Mouse (Mus musculus): Measurements from ENCODE around the gene Tango2. TPM values are rescaled to one million over a fixed set of nuclear protein-coding genes. Genes with fewer than 3 reads are reported as not detected.

The Tango2 gene
- total and polyA plus RNA-seq, 3 experiments = 3.8 to 10.8 (median 9.6) TPM

- dilution Hi-C loops (cut with MboI; ENCODE audit: extremely low pct_ligation_motif_present, extremely low pct_unique_long_range_greater_than_20kb, low sequenced_read_pairs) = no loop called here
- H3K4me3 ChIP-seq (replicated peaks in 1 of 3; ENCODE audit: low read depth in 2 of 3, low read length in 2 of 3, poor library complexity in 1 of 3) = no peak overlapping the region
- H3K79me2 ChIP-seq (replicated peaks; ENCODE audit: control insufficient read depth, extremely low read depth, insufficient read depth, poor library complexity, severe bottlenecking) = no peaks in the 10 kb centered on the region
- H3K4me2 ChIP-seq (ENCODE audit: insufficient read depth, low read depth, poor library complexity, severe bottlenecking) = no peak overlapping the region
- TF ChIP-seq GABPA (IDR thresholded peaks at IDR 0.05; ENCODE audit: insufficient replicate concordance, low read depth, low read length) = no peak
- TF ChIP-seq CTCF (conservative IDR thresholded peaks at IDR 0.05 in 1 of 2, IDR thresholded peaks at IDR 0.05 in 1 of 2; ENCODE audit: low read depth in 2 of 2, low read length in 2 of 2) = no peak
- no peak for TF ChIP-seq MEF2A (IDR thresholded peaks at IDR 0.05; ENCODE audit: borderline replicate concordance, low read depth, low read length)
- TF ChIP-seq E2F4 (IDR thresholded peaks at IDR 0.05; ENCODE audit: insufficient replicate concordance, low read depth, low read length) = no peak
- TF ChIP-seq CHD2 (IDR thresholded peaks at IDR 0.05; ENCODE audit: low read length) = no peak
- TF ChIP-seq USF1 (IDR thresholded peaks at IDR 0.05; ENCODE audit: low read depth, low read length) = no peak
- no peaks in the 10 kb centered on the region for H3K9me3 ChIP-seq (replicated peaks; ENCODE audit: low read length)
- peaks cover 0 to 4% of the 10 kb centered on the region in 2 experiments; a peak in 1 of 4 replicates for H3K4me1 ChIP-seq (ENCODE audit: control insufficient read depth in 1 of 2, insufficient read depth in 2 of 2)
- no peak overlapping the region for H3K9ac ChIP-seq (ENCODE audit: insufficient read depth, low read depth)
- no peak for DNase-seq (ENCODE audit: extremely low read depth)
- in situ Hi-C loops (cut with MboI; ENCODE audit: low pct_ligation_motif_present, low pct_unique_long_range_greater_than_20kb, low sequenced_read_pairs) = no loop called here
- no peaks in the 10 kb centered on the region for H3K27me3 ChIP-seq (replicated peaks)
- H3K36me3 ChIP-seq (replicated peaks in 1 of 2; ENCODE audit: control insufficient read depth in 1 of 2, insufficient read depth in 1 of 2, low read length in 1 of 2) = peaks cover 4 to 18% of the 10 kb centered on the region in 2 experiments
- no peak overlapping the region for H3K27ac ChIP-seq (ENCODE audit: insufficient read depth, low read depth)
Measured at GRCm38 (mm10) chr16:18335981-18336380, 11.9 kb downstream of the Tango2 start.

- H3K36me3 ChIP-seq (replicated peaks in 1 of 2; ENCODE audit: control insufficient read depth in 1 of 2, insufficient read depth in 1 of 2, low read length in 1 of 2) = peaks cover 4 to 18% of the 10 kb centered on the region in 2 experiments
- TF ChIP-seq JUND (conservative IDR thresholded peaks at IDR 0.05; ENCODE audit: low read depth, low read length) (no peak), MEF2A (IDR thresholded peaks at IDR 0.05; ENCODE audit: borderline replicate concordance, low read depth, low read length) (no peak), MAZ (IDR thresholded peaks at IDR 0.05; ENCODE audit: low read depth, low read length) (no peak), KAT2A (IDR thresholded peaks at IDR 0.05; ENCODE audit: insufficient replicate concordance, low read length) (no peak), TCF12 (IDR thresholded peaks at IDR 0.05; ENCODE audit: low read depth, low read length) (no peak), E2F4 (IDR thresholded peaks at IDR 0.05; ENCODE audit: insufficient replicate concordance, low read depth, low read length) (no peak), MAFK (IDR thresholded peaks at IDR 0.05; ENCODE audit: insufficient replicate concordance, low read length) (no peak), GABPA (IDR thresholded peaks at IDR 0.05; ENCODE audit: insufficient replicate concordance, low read depth, low read length) (no peak), BHLHE40 (IDR thresholded peaks at IDR 0.05; ENCODE audit: low read depth, low read length) (no peak)
- no peaks in the 10 kb centered on the region for H3K79me2 ChIP-seq (replicated peaks; ENCODE audit: control insufficient read depth, extremely low read depth, insufficient read depth, poor library complexity, severe bottlenecking)
- no peak overlapping the region for H3K4me3 ChIP-seq (replicated peaks in 1 of 3; ENCODE audit: low read depth in 2 of 3, low read length in 2 of 3, poor library complexity in 1 of 3)
- no peaks in the 10 kb centered on the region for H3K9me3 ChIP-seq (replicated peaks; ENCODE audit: low read length)
- H3K9ac ChIP-seq (ENCODE audit: insufficient read depth, low read depth) = no peak overlapping the region
- in situ Hi-C loops (cut with MboI; ENCODE audit: low pct_ligation_motif_present, low pct_unique_long_range_greater_than_20kb, low sequenced_read_pairs) = no loop called here
- H3K4me2 ChIP-seq (ENCODE audit: insufficient read depth, low read depth, poor library complexity, severe bottlenecking) = no peak overlapping the region
- dilution Hi-C loops (cut with MboI; ENCODE audit: extremely low pct_ligation_motif_present, extremely low pct_unique_long_range_greater_than_20kb, low sequenced_read_pairs) = no loop called here
- no peak for DNase-seq (ENCODE audit: extremely low read depth)
- H3K27me3 ChIP-seq (replicated peaks) = no peaks in the 10 kb centered on the region
- H3K27ac ChIP-seq (ENCODE audit: insufficient read depth, low read depth) = no peak overlapping the region
- H3K4me1 ChIP-seq (ENCODE audit: control insufficient read depth in 1 of 2, insufficient read depth in 2 of 2) = peaks cover 0 to 4% of the 10 kb centered on the region in 2 experiments; a peak in 1 of 4 replicates
Measured at GRCm38 (mm10) chr16:18333976-18334375, 13.9 kb downstream of the Tango2 start.

DNA sequence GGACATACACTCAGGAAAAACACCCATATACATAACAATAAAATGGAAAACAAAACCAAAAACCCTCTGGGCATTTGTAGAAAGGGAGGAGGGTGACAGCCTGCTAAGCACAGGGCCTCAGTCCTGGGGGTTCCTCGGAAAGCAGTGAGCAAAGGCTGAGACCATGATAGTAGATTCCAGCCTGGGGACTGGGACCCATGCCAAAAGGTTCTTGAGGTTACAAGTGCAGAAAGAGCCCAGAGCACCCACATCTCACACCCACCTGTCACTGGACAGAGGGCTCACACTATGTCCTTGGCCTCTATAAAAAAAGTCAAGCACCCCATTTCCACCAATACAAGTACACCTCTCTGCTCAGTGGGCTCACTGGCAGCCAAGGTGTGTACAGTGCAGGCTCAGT lies 19.4 kb downstream of the Tango2 start:
- no peak for TF ChIP-seq JUND (conservative IDR thresholded peaks at IDR 0.05; ENCODE audit: low read depth, low read length)
- TF ChIP-seq JUN (IDR thresholded peaks at IDR 0.05; ENCODE audit: insufficient read depth, low read depth, low read length) = no peak
- no peak for TF ChIP-seq EP300 (IDR thresholded peaks at IDR 0.05; ENCODE audit: low read length)
- no peak for TF ChIP-seq TBP (conservative IDR thresholded peaks at IDR 0.05; ENCODE audit: low read depth, low read length)
- TF ChIP-seq UBTF (IDR thresholded peaks at IDR 0.05; ENCODE audit: low read depth, low read length) = no peak
- no peak for TF ChIP-seq CHD1 (IDR thresholded peaks at IDR 0.05; ENCODE audit: low read depth, low read length)
- TF ChIP-seq PAX5 (IDR thresholded peaks at IDR 0.05; ENCODE audit: low read length) = no peak
- TF ChIP-seq E2F4 (IDR thresholded peaks at IDR 0.05; ENCODE audit: insufficient replicate concordance, low read depth, low read length) = no peak
- TF ChIP-seq SIN3A (IDR thresholded peaks at IDR 0.05; ENCODE audit: low read length) = no peak
- no peak for TF ChIP-seq CTCF (conservative IDR thresholded peaks at IDR 0.05 in 1 of 2, IDR thresholded peaks at IDR 0.05 in 1 of 2; ENCODE audit: low read depth in 2 of 2, low read length in 2 of 2)
- TF ChIP-seq RCOR1 (conservative IDR thresholded peaks at IDR 0.05; ENCODE audit: low read depth, low read length) = no peak
- no peak for TF ChIP-seq USF2 (conservative IDR thresholded peaks at IDR 0.05; ENCODE audit: low read depth, low read length)
- no peak for TF ChIP-seq ZMIZ1 (IDR thresholded peaks at IDR 0.05; ENCODE audit: low read depth, low read length)
- no peaks in the 10 kb centered on the region for H3K79me2 ChIP-seq (replicated peaks; ENCODE audit: control insufficient read depth, extremely low read depth, insufficient read depth, poor library complexity, severe bottlenecking)
- H3K9ac ChIP-seq (ENCODE audit: insufficient read depth, low read depth) = no peak overlapping the region
- no peak overlapping the region for H3K4me3 ChIP-seq (replicated peaks in 1 of 3; ENCODE audit: low read depth in 2 of 3, low read length in 2 of 3, poor library complexity in 1 of 3)
- in situ Hi-C loops (cut with MboI; ENCODE audit: low pct_ligation_motif_present, low pct_unique_long_range_greater_than_20kb, low sequenced_read_pairs) (no loop called here), dilution Hi-C loops (cut with MboI; ENCODE audit: extremely low pct_ligation_motif_present, extremely low pct_unique_long_range_greater_than_20kb, low sequenced_read_pairs) (no loop called here)
- no peak overlapping the region for H3K27ac ChIP-seq (ENCODE audit: insufficient read depth, low read depth)
- no peak for DNase-seq (ENCODE audit: extremely low read depth)
- H3K27me3 ChIP-seq (replicated peaks) = no peaks in the 10 kb centered on the region
- no peak overlapping the region for H3K4me2 ChIP-seq (ENCODE audit: insufficient read depth, low read depth, poor library complexity, severe bottlenecking)
- no peaks in the 10 kb centered on the region for H3K9me3 ChIP-seq (replicated peaks; ENCODE audit: low read length)
- H3K36me3 ChIP-seq (replicated peaks in 1 of 2; ENCODE audit: control insufficient read depth in 1 of 2, insufficient read depth in 1 of 2, low read length in 1 of 2) = peaks cover 4 to 26% of the 10 kb centered on the region in 2 experiments
- peaks cover 0 to 9% of the 10 kb centered on the region in 2 experiments; a peak in 2 of 4 replicates for H3K4me1 ChIP-seq (ENCODE audit: control insufficient read depth in 1 of 2, insufficient read depth in 2 of 2)
